Mouse (Mus musculus) intestine, embryonic 14.5 days (tissue): Measurements from ENCODE around the gene Cacna1c. TPM values are rescaled to one million over a fixed set of nuclear protein-coding genes. Genes with fewer than 3 reads are reported as not detected.

ENCODE experiments used
- ATAC-seq: fragments of 200-750 bp; cut with Nextera tagmentation; replicated peaks from 2 replicates; pipeline ENCODE4 v1.8.0; 2017; ENCODE audit warnings: low read depth, moderate number of reproducible peaks, moderate TSS enrichment, moderate library complexity; ENCODE audit not compliant: low FRiP score, low TSS enrichment
- DNase-seq: peaks from one replicate; pipeline ENCODE4 v3.0.0-alpha.2; 2018; ENCODE audit warnings: low spot score
- H3K27ac ChIP-seq: fragments of 300-500 bp; sonication (generic); 2 replicates; pipeline ENCODE4 v1.5.1; 2014; ENCODE audit warnings: low read depth, mild to moderate bottlenecking, control low read depth
- H3K27me3 ChIP-seq: fragments of 300-500 bp; sonication (generic); replicated peaks from 2 replicates; pipeline ENCODE4 v1.6.1; 2014; ENCODE audit warnings: low read length, control low read depth; ENCODE audit not compliant: control insufficient read depth, insufficient read depth
- H3K36me3 ChIP-seq: fragments of 300-500 bp; sonication (generic); 2 replicates; pipeline ENCODE4 v1.6.1; 2014; ENCODE audit warnings: low read length, control low read depth; ENCODE audit not compliant: control insufficient read depth, insufficient read depth
- H3K4me1 ChIP-seq: fragments of 300-500 bp; sonication (generic); replicated peaks from 2 replicates; pipeline ENCODE4 v1.6.1; 2014; ENCODE audit warnings: low read length, control low read depth, mixed read lengths; ENCODE audit not compliant: control insufficient read depth, insufficient read depth
- H3K4me2 ChIP-seq: fragments of 300-500 bp; sonication (generic); 2 replicates; pipeline ENCODE4 v1.6.1; 2014; ENCODE audit warnings: low read length
- H3K4me3 ChIP-seq: fragments of 300-500 bp; sonication (generic); 2 replicates; pipeline ENCODE4 v1.5.1; 2014; ENCODE audit warnings: low read depth, low read length, control low read depth, mixed read lengths
- H3K9ac ChIP-seq: fragments of 300-500 bp; sonication (generic); 2 replicates; pipeline ENCODE4 v1.6.1; 2014; ENCODE audit warnings: mild to moderate bottlenecking, low read length
- H3K9me3 ChIP-seq: fragments of 300-500 bp; sonication (generic); 2 replicates; pipeline ENCODE4 v1.6.1; 2016; ENCODE audit warnings: low read length, control low read depth; ENCODE audit not compliant: control insufficient read depth
- WGBS: fragments of 180-500 bp; shearing (Covaris S2); extraction: QIAGEN DNeasy Blood & Tissue Kit; methylation state at CpG from one replicate; pipeline ENCODE4 v1.1.7; 2014; 5-methylcytosine and 5-hydroxymethylcytosine counted together
- polyA plus RNA-seq: library from polyadenylated mRNA; unstranded; fragments of >200 nt; fragmentation: Nextera tagmentation; extraction: Ambion mirVana; gene quantifications from 2 replicates; pipeline ENCODE4 v1.2.1, GENCODE M21; 2014

Gene Cacna1c
- polyA plus RNA-seq, 1 experiment from 2014 or later = 6.5 TPM

DNA sequence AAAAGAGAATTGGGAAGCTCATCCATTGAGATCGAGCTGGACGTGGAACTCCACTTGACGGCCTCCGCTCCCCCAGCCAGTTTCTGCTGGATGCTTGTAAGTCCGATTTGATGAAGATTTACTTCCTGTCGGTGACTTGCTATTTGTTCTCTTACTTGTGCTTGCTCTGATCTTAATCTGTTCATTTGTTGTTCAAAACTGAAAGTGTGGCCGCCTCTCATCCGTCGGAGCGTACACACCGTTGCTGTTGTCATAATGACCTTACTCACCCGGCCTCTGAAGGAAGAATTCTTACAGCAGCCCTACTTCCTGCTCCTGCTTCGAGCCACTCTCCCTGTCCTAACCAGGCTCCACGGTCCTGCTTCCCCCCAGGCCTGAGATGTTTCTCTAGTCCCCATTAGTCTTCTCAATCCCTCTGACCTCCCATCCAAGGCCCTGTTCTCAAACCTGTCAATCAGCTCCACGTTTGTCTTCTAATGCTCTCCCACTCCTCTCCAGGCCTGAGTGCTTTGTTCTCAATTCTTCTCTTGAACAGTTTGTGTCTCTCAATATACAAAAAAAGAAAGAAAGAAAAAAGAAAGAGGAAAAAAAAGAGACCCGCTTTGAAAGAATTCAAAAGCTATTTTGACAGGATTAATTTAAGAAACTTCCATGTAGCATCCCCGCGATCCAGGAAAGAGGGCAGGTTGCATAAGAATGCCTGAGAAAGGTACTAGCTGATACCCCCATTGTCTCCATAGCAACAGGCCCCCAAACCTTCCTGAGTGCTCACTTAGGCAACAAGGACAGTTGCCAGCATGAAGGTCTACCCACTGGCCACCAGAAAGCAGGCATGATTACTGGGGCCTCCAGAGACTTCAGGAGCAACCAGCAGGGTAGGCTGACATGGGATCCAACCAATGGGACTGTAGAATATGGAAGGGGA is 331.3 kb downstream of the Cacna1c start:
- H3K9me3 ChIP-seq = no peaks in the 10 kb centered on the region
- H3K4me3 ChIP-seq = no peak overlapping the region
- H3K9ac ChIP-seq = no peak overlapping the region
- no peak for DNase-seq
- WGBS = 56% methylated on average over 18 of the region's 18 CpGs
- H3K36me3 ChIP-seq = no peaks in the 10 kb centered on the region
- no peaks in the 10 kb centered on the region for H3K27me3 ChIP-seq
- ATAC-seq = no peak
- no peak overlapping the region for H3K27ac ChIP-seq
- H3K4me1 ChIP-seq = no peaks in the 10 kb centered on the region
- H3K4me2 ChIP-seq = no peak overlapping the region

DNA sequence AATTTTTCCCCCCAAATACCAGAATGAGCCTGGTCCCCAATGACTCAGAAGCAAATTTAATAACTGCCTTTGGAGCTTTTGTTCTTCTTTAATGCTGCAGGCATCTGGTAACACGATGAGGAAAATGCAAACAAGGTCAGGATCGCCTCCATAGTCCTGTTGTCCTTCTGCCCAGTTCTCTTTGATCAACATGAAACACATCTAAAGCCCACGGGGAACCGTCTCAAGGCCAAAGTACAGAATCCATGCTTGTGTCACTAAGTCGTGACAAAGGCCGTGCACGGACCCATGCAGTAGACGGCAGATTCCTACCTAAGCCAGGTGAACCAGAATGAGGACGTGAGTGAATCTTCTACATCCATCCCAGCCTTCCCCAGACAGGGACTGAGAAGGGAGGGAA is 333.5 kb downstream of the Cacna1c start:
- no peaks in the 10 kb centered on the region for H3K27me3 ChIP-seq
- H3K4me1 ChIP-seq = no peaks in the 10 kb centered on the region
- ATAC-seq (no peak), DNase-seq (no peak)
- no peak overlapping the region for H3K4me3 ChIP-seq
- H3K4me2 ChIP-seq = no peak overlapping the region
- H3K27ac ChIP-seq = no peak overlapping the region
- H3K9me3 ChIP-seq = no peaks in the 10 kb centered on the region
- WGBS = 90% methylated on average over 9 of the region's 9 CpGs
- no peaks in the 10 kb centered on the region for H3K36me3 ChIP-seq
- no peak overlapping the region for H3K9ac ChIP-seq

DNA sequence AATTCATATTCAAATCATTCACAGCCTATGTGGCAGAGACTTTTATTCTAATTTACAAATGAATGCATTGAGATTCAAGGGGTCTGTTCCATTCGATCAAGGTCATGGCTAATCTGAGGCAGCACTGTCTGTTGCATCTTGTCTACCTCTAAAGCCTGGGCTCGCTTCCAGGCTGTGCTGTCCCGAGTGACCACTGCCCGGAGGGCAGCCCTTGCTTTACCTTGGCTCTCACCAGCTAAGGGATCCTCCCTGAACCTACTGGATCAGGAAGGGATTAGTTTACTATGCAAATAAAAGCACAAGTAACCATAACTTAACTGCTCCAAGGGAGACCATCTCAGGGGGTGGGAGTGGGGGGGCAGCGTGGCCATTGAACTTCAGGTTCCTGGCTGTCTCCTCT is 334.1 kb downstream of the Cacna1c start:
- WGBS = 93% methylated on average over 5 of the region's 5 CpGs
- Histone ChIP-seq H3K9me3 (no peaks in the 10 kb centered on the region), H3K27me3 (no peaks in the 10 kb centered on the region), H3K4me3 (no peak overlapping the region), H3K36me3 (no peaks in the 10 kb centered on the region), H3K27ac (no peak overlapping the region), H3K4me1 (no peaks in the 10 kb centered on the region), H3K4me2 (no peak overlapping the region), H3K9ac (no peak overlapping the region)
- DNase-seq (no peak), ATAC-seq (no peak)

DNA sequence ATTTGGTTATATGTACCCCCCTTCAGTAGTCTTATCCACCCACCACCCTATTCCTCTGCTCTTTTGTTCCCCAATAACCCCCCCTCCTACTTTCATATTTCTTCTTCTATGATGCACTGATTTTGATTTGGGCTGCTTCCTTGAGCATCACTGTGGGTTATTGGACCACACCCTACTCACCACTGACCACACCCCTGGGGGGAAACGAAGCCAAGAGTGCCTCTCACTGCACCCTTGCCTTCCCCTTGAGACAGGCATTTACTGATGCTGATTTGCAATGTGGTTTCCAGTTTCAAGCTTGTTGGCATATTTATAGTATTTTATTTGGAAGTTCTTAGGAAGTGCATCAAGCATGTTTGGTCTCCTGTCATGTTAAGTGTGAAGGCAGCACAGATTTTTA is 337.8 kb downstream of the Cacna1c start:
- no peaks in the 10 kb centered on the region for H3K4me1 ChIP-seq
- H3K36me3 ChIP-seq = no peaks in the 10 kb centered on the region
- DNase-seq (no peak), ATAC-seq (no peak)
- H3K9me3 ChIP-seq = no peaks in the 10 kb centered on the region
- 32% methylated on average over 1 of the region's 1 CpGs for WGBS
- H3K4me3 ChIP-seq = no peak overlapping the region
- H3K27ac ChIP-seq = no peak overlapping the region
- no peak overlapping the region for H3K4me2 ChIP-seq
- no peak overlapping the region for H3K9ac ChIP-seq
- H3K27me3 ChIP-seq = no peaks in the 10 kb centered on the region

DNA sequence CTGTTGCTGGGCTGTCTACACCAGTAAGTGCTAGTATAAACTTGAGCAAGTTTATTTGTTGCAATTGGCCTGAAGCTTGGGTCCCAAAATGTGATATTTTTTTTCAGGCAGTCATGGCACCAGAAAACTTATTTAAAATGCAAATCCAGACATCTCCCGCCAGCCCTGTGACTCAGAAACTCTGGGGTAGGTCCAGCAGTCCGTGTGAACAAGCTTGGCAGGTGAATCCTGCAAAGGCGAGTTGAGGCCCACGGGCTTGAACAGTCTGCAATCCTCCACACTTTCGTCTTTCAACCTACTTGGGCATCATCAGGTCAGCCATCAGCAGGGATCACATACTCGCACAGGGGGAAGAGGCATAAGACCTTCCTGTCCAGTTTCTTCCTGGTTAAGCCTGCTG is 344.1 kb downstream of the Cacna1c start:
- DNase-seq (no peak), ATAC-seq (no peak)
- 76% methylated on average over 6 of the region's 6 CpGs for WGBS
- H3K4me1 ChIP-seq = peaks cover 5% of the 10 kb centered on the region; the same call in 1 of the 2 replicates
- no peaks in the 10 kb centered on the region for H3K27me3 ChIP-seq
- H3K9me3 ChIP-seq = no peaks in the 10 kb centered on the region
- no peak overlapping the region for H3K9ac ChIP-seq
- H3K4me3 ChIP-seq = no peak overlapping the region
- no peak overlapping the region for H3K27ac ChIP-seq
- H3K36me3 ChIP-seq = no peaks in the 10 kb centered on the region
- no peak overlapping the region for H3K4me2 ChIP-seq

DNA sequence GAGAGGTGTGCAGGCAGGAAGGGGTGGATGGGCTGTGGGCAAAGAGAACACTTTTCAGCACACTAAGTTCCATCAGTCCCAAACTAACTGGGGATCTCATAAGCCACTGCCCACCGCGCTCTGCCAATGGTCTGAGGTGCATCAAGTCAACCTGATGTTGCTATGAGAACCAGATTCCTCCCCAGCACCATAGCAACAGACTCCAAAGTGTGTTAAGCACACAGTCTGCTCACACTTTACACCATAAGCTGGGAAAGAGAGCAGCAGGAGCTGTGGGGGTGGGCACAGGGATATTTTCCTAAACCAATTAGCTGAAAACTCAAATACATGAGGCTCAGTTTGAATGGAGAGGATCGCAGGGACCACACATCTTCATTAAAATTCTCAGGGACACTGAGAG is 345.1 kb downstream of the Cacna1c start:
- 98% methylated on average over 3 of the region's 3 CpGs for WGBS
- H3K4me3 ChIP-seq = no peak overlapping the region
- no peak overlapping the region for H3K9ac ChIP-seq
- DNase-seq = no peak
- H3K9me3 ChIP-seq = no peaks in the 10 kb centered on the region
- H3K36me3 ChIP-seq = no peaks in the 10 kb centered on the region
- no peaks in the 10 kb centered on the region for H3K27me3 ChIP-seq
- no peak overlapping the region for H3K4me2 ChIP-seq
- peaks cover 8% of the 10 kb centered on the region; the same call in 1 of the 2 replicates for H3K4me1 ChIP-seq
- H3K27ac ChIP-seq = no peak overlapping the region
- no peak for ATAC-seq

DNA sequence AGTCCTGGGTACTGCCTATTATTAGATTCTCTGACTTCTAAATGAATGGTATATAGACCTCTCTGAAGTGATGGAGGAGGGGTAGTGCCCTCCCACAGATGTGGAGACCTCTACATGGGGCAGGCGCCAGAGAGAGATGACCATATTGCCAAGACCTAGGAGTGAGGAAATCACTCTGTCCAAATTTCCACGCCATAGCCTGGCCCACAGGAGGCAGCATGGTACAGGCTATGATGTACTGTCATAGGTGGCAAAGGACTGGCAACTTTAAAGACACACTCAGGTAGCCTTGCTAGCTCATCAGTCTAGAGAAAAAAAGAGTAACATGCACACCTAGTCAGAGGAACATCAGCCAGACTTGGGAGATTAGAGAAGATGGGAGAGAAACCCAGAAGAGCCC is 347.6 kb downstream of the Cacna1c start:
- Histone ChIP-seq H3K27me3 (no peaks in the 10 kb centered on the region), H3K9ac (no peak overlapping the region), H3K27ac (no peak overlapping the region), H3K9me3 (no peaks in the 10 kb centered on the region), H3K4me3 (no peak overlapping the region), H3K4me2 (no peak overlapping the region), H3K4me1 (peaks cover 8% of the 10 kb centered on the region; the same call in 1 of the 2 replicates), H3K36me3 (no peaks in the 10 kb centered on the region)
- ATAC-seq (no peak), DNase-seq (no peak)
- 78% methylated on average over 2 of the region's 2 CpGs for WGBS

DNA sequence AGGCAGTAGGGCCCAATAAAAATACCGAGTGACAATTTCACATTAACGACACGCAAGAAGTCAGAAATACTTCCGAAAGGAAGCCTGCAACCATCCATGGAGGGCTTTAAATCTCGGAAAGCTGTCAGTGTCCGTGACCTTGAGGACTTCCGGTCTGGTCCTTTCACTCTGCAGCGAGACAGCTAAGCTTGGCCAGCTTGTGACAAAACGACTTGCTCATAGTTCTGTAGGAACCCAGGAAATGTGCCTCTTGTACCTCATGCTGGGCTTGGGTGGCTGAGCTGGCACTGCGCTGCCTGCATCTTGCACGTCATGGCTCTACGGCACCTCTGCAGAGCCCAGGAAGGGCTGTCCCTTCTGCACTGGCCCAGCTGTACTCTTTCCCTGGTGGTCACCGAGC is 348.5 kb downstream of the Cacna1c start:
- Histone ChIP-seq H3K4me3 (no peak overlapping the region), H3K9me3 (no peaks in the 10 kb centered on the region), H3K4me2 (no peak overlapping the region), H3K4me1 (peaks cover 8% of the 10 kb centered on the region; the same call in 1 of the 2 replicates), H3K36me3 (no peaks in the 10 kb centered on the region), H3K27ac (no peak overlapping the region), H3K27me3 (no peaks in the 10 kb centered on the region), H3K9ac (no peak overlapping the region)
- ATAC-seq (no peak), DNase-seq (no peak)
- WGBS = 64% methylated on average over 13 of the region's 13 CpGs

DNA sequence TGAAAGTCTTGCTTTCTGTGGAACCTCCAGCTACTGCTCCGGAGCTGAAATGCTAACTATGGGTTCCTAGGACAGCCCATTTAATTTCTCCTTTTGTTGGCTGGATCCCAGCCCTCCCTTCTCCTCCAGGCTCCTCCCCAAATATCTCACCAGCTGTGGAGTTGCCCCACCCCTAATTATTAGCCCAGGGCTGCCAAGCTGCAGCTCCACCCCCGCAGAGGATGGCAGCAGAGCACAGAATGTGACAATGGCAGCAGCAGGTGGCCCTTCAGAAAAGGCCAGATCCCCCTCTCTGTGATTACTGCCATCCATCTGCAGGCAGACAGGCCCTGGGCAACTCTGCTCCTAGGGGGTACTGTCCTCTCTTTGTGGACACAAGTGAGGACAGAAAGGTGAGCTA is 350.4 kb downstream of the Cacna1c start:
- no peak overlapping the region for H3K4me2 ChIP-seq
- no peaks in the 10 kb centered on the region for H3K36me3 ChIP-seq
- no peaks in the 10 kb centered on the region for H3K27me3 ChIP-seq
- H3K4me1 ChIP-seq = peaks cover 8% of the 10 kb centered on the region; the same call in 1 of the 2 replicates
- 37% methylated on average over 2 of the region's 2 CpGs for WGBS
- no peak overlapping the region for H3K27ac ChIP-seq
- no peak for DNase-seq
- no peak overlapping the region for H3K9ac ChIP-seq
- no peak overlapping the region for H3K4me3 ChIP-seq
- no peak; the same call in 1 of the 2 replicates for ATAC-seq
- no peaks in the 10 kb centered on the region for H3K9me3 ChIP-seq
